Comparison of ENCODE assay signal across 15 mouse cellular contexts in the genomic region with DNA sequence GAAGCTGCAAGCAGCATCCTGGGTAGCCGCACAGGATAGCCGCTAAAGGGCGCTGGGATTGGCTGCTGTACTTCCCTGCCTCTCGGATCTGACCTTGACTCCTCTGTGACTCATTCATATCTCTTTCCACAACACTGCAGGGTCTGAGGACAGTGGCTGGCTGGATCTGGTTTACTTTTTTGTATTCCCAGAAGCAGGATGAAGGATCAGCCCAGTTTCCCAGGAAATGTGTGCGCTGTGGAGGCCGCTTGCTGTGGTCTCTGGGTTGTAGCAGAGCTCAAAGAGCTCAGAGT. TPM values are rescaled to one million over a fixed set of nuclear protein-coding genes. Genes with fewer than 3 reads are reported as not detected.
DNase-seq lines count a peak whose midpoint lies in the region; ATAC-seq and TF ChIP-seq lines count a peak whose summit lies in the region.
"Had no signal": no experiment of that assay in that cellular context is flagged by ENCODE, and none has a peak within 500 bp of the region (broad histone marks: within the 10 kb centered on the region; RNA-seq: fewer than 3 reads in every experiment).

No protein-coding gene starts in this region.

- no peak overlapping the region for H3K4me3 ChIP-seq in kidney, postnatal 0 days (replicated peaks; ENCODE audit: low read depth, low read length)
- H3K4me3 ChIP-seq in kidney, embryonic 16.5 days (ENCODE audit: low read length) = no peak overlapping the region
- H3K4me3 ChIP-seq in E14TG2a.4 (replicated peaks; ENCODE audit: low read length) = 0 out of 2 replicates have a peak overlapping the region, but pooled peaks have one; percentile 20
- no peak overlapping the region for H3K4me3 ChIP-seq in liver, adult 2 months (ENCODE audit: insufficient read depth, low read depth, low read length)
- H3K4me3 ChIP-seq: embryonic facial prominence, embryonic 10.5 days; layer of hippocampus, adult 2 months; neural tube, embryonic 13.5 days had no signal

- H3K27ac ChIP-seq in kidney, postnatal 0 days = peak overlapping the region; percentile 42; the same call in 1 of the 2 replicates
- no peak overlapping the region for H3K27ac ChIP-seq in kidney, embryonic 16.5 days (ENCODE audit: low read length)
- peak overlapping the region; percentile 95 for H3K27ac ChIP-seq in liver, adult 2 months (replicated peaks; ENCODE audit: insufficient read depth, low read depth, low read length)
- H3K27ac ChIP-seq: layer of hippocampus, adult 2 months; neural tube, embryonic 13.5 days had no signal

- H3K79me2 ChIP-seq in liver, adult 2 months (ENCODE audit: control insufficient read depth, insufficient read depth, low read length) = no peaks in the 10 kb centered on the region

- DNase-seq in kidney, postnatal 0 days (ENCODE audit: low spot score) = no peak
- DNase-seq in R1 (ENCODE audit: low read depth, low spot score) = peak; percentile 89
- peak; percentile 78 for DNase-seq in liver, adult 2 months (ENCODE audit: extremely low read depth, low read depth, low spot score)
- DNase-seq in urinary bladder, postnatal 10 days (ENCODE audit: low spot score) = no peak
- no peak for DNase-seq in gastrocnemius, postnatal 36 days
- DNase-seq in retina, embryonic 14.5 days (ENCODE audit: low spot score) = no peak
- DNase-seq: cerebellum, postnatal 10 days; right cerebral cortex, postnatal 14 days; thymus, postnatal 4 days had no signal

- no peak for ATAC-seq in kidney, postnatal 0 days (replicated peaks; ENCODE audit: low FRiP score, low read depth)
- no peak for ATAC-seq in kidney, embryonic 16.5 days (ENCODE audit: low FRiP score, low TSS enrichment)
- ATAC-seq: midbrain, embryonic 16.5 days had no signal

- H3K27me3 ChIP-seq in kidney, postnatal 0 days (ENCODE audit: insufficient read depth, low read length) = no peaks in the 10 kb centered on the region
- H3K27me3 ChIP-seq in kidney, embryonic 16.5 days (ENCODE audit: insufficient read depth, low read length) = no peaks in the 10 kb centered on the region
- H3K27me3 ChIP-seq in E14TG2a.4 (ENCODE audit: insufficient read depth, low read length) = no peaks in the 10 kb centered on the region
- no peaks in the 10 kb centered on the region for H3K27me3 ChIP-seq in liver, adult 2 months (ENCODE audit: control insufficient read depth, insufficient read depth, low read length)

- WGBS in kidney, postnatal 0 days = 89% methylated on average over 6 of the region's 6 CpGs
- WGBS in kidney, embryonic 16.5 days = 82% methylated on average over 6 of the region's 6 CpGs
- WGBS in liver, adult 2 months = 5% methylated on average over 6 of the region's 6 CpGs

- intact Hi-C loops in gastrocnemius, postnatal 36 days (cut with DNase I) = loop anchor here (5.0 kb wide), 1 partner anchor 37 kb away; no protein-coding TSS in a partner anchor

- H3K9ac ChIP-seq in kidney, postnatal 0 days (ENCODE audit: low read depth, low read length) = no peak overlapping the region
- H3K9ac ChIP-seq in kidney, embryonic 16.5 days (replicated peaks; ENCODE audit: low read length) = no peak overlapping the region
- H3K9ac ChIP-seq in liver, adult 2 months (ENCODE audit: low read depth, low read length) = peak overlapping the region; percentile 4; the same call in 1 of the 2 replicates
- H3K9ac ChIP-seq: neural tube, embryonic 13.5 days had no signal

- H3K9me3 ChIP-seq in kidney, postnatal 0 days (replicated peaks; ENCODE audit: low read length) = no peaks in the 10 kb centered on the region
- no peaks in the 10 kb centered on the region for H3K9me3 ChIP-seq in kidney, embryonic 16.5 days (ENCODE audit: low read length)
- peaks cover 7% of the 10 kb centered on the region; the same call in 1 of the 2 replicates for H3K9me3 ChIP-seq in E14TG2a.4 (ENCODE audit: low read length)
- H3K9me3 ChIP-seq: embryonic facial prominence, embryonic 10.5 days had no signal

- no peaks in the 10 kb centered on the region for H3K36me3 ChIP-seq in kidney, postnatal 0 days (ENCODE audit: insufficient read depth, low read length)
- no peaks in the 10 kb centered on the region for H3K36me3 ChIP-seq in kidney, embryonic 16.5 days (ENCODE audit: insufficient read depth, low read length)
- H3K36me3 ChIP-seq in E14TG2a.4 (ENCODE audit: insufficient read depth, low read length) = no peaks in the 10 kb centered on the region
- H3K36me3 ChIP-seq in liver, adult 2 months (ENCODE audit: control insufficient read depth, insufficient read depth, low read length) = no peaks in the 10 kb centered on the region
- H3K36me3 ChIP-seq: embryonic facial prominence, embryonic 10.5 days; neural tube, embryonic 13.5 days had no signal

- no peak for TF ChIP-seq CTCF in kidney, postnatal 0 days (IDR thresholded peaks at IDR 0.05; ENCODE audit: low read depth)
- TF ChIP-seq CTCF in E14TG2a.4 (conservative IDR thresholded peaks at IDR 0.05; ENCODE audit: low read length) = no peak
- TF ChIP-seq CTCF in liver, adult 2 months (IDR thresholded peaks at IDR 0.05; ENCODE audit: low read depth, low read length) = no peak

- H3K4me1 ChIP-seq in kidney, postnatal 0 days (replicated peaks; ENCODE audit: insufficient read depth, low read length) = no peaks in the 10 kb centered on the region
- H3K4me1 ChIP-seq in kidney, embryonic 16.5 days (ENCODE audit: insufficient read depth, low read length) = peaks cover 30% of the 10 kb centered on the region
- peaks cover 66% of the 10 kb centered on the region for H3K4me1 ChIP-seq in E14TG2a.4 (replicated peaks; ENCODE audit: low read depth, low read length)
- peaks cover 32% of the 10 kb centered on the region for H3K4me1 ChIP-seq in liver, adult 2 months (ENCODE audit: control insufficient read depth, insufficient read depth, low read length)

- no peak for TF ChIP-seq POLR2A in liver, adult 2 months (IDR thresholded peaks at IDR 0.05; ENCODE audit: extremely low read depth, insufficient read depth, low read length)

- H3K4me2 ChIP-seq in kidney, postnatal 0 days (ENCODE audit: low read length) = no peak overlapping the region
- no peak overlapping the region for H3K4me2 ChIP-seq in kidney, embryonic 16.5 days (replicated peaks; ENCODE audit: low read depth, low read length)
- H3K4me2 ChIP-seq: neural tube, embryonic 13.5 days had no signal

RNA-seq across cellular contexts. Expression of a gene that starts 26.0 kb away (rescaled TPM):
- 15.1 and 15.2 TPM in 2 replicates for polyA plus RNA-seq in kidney, postnatal 0 days (2015; fragmentation: Nextera tagmentation; extraction: Ambion mirVana)
- polyA plus RNA-seq in kidney, embryonic 16.5 days (2015; fragmentation: Nextera tagmentation; extraction: Ambion mirVana) = 13.9 and 14.2 TPM in 2 replicates
- 14.3 and 21.5 TPM in 2 replicates for total RNA-seq in liver, adult 2 months (2014; rRNA removed)
- 11.0 and 12.7 TPM in 2 replicates for polyA plus RNA-seq in liver, adult 2 months (2012; rRNA removed)
- total RNA-seq in gastrocnemius, postnatal 36 days (2021) = 10 to 100 TPM; 10.8 to 12.5 TPM

Comparison
In these comparisons a context has a peak if more than half of its experiments do, and no peak if none do; other contexts are left out.
1. DNase-seq: peak in R1 (single experiment) and liver, adult 2 months (single experiment); none in kidney, postnatal 0 days (single experiment), urinary bladder, postnatal 10 days (single experiment), gastrocnemius, postnatal 36 days (0 of 2) and retina, embryonic 14.5 days (single experiment).